Mouse (Mus musculus) liver, embryonic 11.5 days (tissue): ENCODE results near the gene Cd5. TPM values are rescaled to one million over a fixed set of nuclear protein-coding genes. Genes with fewer than 3 reads are reported as not detected.

ENCODE experiments used
- ATAC-seq: fragments of 200-750 bp; cut with Nextera tagmentation; replicated peaks from 2 replicates; pipeline ENCODE4 v1.8.0; 2017; ENCODE audit warnings: moderate number of reproducible peaks, mild to moderate bottlenecking, moderate TSS enrichment, moderate library complexity; ENCODE audit not compliant: low FRiP score
- DNase-seq: peaks from one replicate; pipeline ENCODE4 v3.0.0-alpha.2; 2017; ENCODE audit warnings: low spot score
- H3K27ac ChIP-seq: fragments of 300-500 bp; sonication (generic); 2 replicates; pipeline ENCODE4 v1.5.1; 2014; ENCODE audit warnings: mild to moderate bottlenecking, low read depth, low read length, control low read depth
- H3K27me3 ChIP-seq: fragments of 300-500 bp; sonication (generic); replicated peaks from 2 replicates; pipeline ENCODE4 v1.6.1; 2014; ENCODE audit warnings: low read length, mixed read lengths; ENCODE audit not compliant: control insufficient read depth, insufficient read depth
- H3K36me3 ChIP-seq: fragments of 300-500 bp; sonication (generic); 2 replicates; pipeline ENCODE4 v1.6.1; 2014; ENCODE audit warnings: mild to moderate bottlenecking, low read length, moderate library complexity, mixed read lengths; ENCODE audit not compliant: control insufficient read depth, insufficient read depth
- H3K4me1 ChIP-seq: fragments of 300-500 bp; sonication (generic); replicated peaks from 2 replicates; pipeline ENCODE4 v1.6.1; 2014; ENCODE audit warnings: low read length, mixed read lengths; ENCODE audit not compliant: control insufficient read depth, insufficient read depth
- H3K4me2 ChIP-seq: fragments of 300-500 bp; sonication (generic); 2 replicates; pipeline ENCODE4 v1.6.1; 2014; ENCODE audit warnings: mild to moderate bottlenecking, control low read depth, moderate library complexity
- H3K4me3 ChIP-seq: fragments of 300-500 bp; sonication (generic); 2 replicates; pipeline ENCODE4 v1.5.1; 2014; ENCODE audit warnings: low read depth, low read length, control low read depth
- H3K9ac ChIP-seq: fragments of 300-500 bp; sonication (generic); 2 replicates; pipeline ENCODE4 v1.6.1; 2014; ENCODE audit warnings: low read depth, low read length, control low read depth
- H3K9me3 ChIP-seq: fragments of 300-500 bp; sonication (generic); 2 replicates; pipeline ENCODE4 v1.6.1; 2016; ENCODE audit warnings: low read length, inconsistent platforms, mixed read lengths; ENCODE audit not compliant: control insufficient read depth
- WGBS: fragments of 180-500 bp; shearing (Covaris S2); extraction: QIAGEN DNeasy Blood & Tissue Kit; methylation state at CpG from one replicate; pipeline ENCODE4 v1.1.7; 2014; 5-methylcytosine and 5-hydroxymethylcytosine counted together
- polyA plus RNA-seq: library from polyadenylated mRNA; unstranded; fragments of >200 nt; fragmentation: Nextera tagmentation; extraction: Ambion mirVana; gene quantifications from 2 replicates; pipeline ENCODE4 v1.2.1, GENCODE M21; 2014

Cd5 gene
- polyA plus RNA-seq, 1 experiment from 2014 or later = not detected

DNA sequence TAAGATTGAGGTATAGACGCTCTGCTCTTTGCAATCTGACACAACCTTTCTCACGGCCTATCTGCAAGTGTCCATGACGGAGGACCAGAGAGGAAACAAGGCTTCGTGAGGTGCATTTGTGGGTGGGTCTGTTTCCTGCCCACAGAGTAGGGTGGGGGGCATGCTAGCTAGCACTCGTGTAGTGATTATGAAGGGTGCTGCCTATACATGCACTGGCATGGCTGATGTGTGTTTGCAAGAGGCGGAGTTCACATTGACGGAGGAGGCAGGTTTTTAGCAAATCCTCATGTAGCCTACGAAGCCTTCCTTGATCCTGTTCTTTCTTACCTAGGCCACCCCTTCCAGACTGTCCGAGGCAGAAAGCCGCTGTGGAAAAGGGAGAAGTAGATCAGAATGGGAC is 8.9 kb downstream of the Cd5 start:
- Histone ChIP-seq H3K9me3 (no peaks in the 10 kb centered on the region), H3K27ac (no peak overlapping the region), H3K4me1 (no peaks in the 10 kb centered on the region), H3K9ac (no peak overlapping the region), H3K4me3 (no peak overlapping the region), H3K36me3 (no peaks in the 10 kb centered on the region), H3K4me2 (no peak overlapping the region), H3K27me3 (no peaks in the 10 kb centered on the region)
- 76% methylated on average over 10 of the region's 10 CpGs for WGBS
- ATAC-seq = no peak
- no peak for DNase-seq

DNA sequence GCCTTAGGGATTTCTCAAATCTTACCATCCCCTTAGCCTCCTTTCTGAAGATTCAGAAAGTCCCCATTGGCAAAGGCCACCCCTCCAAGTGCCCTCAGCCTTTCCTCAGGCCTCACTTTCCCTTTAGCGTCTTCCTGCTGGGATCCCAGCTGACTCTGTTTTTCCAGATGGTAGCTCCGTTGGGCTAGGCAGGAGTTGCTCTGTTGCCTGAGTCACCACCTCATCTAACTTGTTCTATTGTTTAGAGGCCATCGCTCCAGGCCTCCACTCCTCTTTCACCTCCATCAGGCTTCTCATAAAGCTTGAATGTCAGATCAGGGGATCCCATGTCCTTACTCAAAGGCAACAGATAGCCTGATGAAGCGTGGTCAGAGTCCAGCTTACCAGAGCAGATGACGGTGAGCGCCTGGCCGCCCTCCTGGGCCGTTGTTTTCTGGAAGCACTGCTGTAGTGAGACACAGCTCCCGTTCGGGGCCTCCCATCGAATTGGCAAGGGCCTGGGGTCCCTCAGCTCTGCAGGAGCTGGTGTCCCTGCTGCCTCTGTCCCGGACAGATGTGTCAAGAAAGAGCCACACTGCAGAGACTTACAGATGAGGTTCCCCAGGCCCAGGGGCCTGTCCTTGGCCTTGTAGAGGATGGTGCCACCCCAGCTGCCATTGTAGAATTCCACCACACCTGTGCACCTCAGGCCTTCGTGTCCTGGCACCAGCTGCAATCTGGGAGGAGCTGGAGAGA is 14.0 kb downstream of the Cd5 start:
- peaks cover 6% of the 10 kb centered on the region; the same call in 1 of the 2 replicates for H3K27me3 ChIP-seq
- DNase-seq (no peak), ATAC-seq (no peak)
- H3K27ac ChIP-seq = no peak overlapping the region
- no peak overlapping the region for H3K4me2 ChIP-seq
- no peak overlapping the region for H3K9ac ChIP-seq
- no peaks in the 10 kb centered on the region for H3K36me3 ChIP-seq
- H3K4me1 ChIP-seq = no peaks in the 10 kb centered on the region
- H3K4me3 ChIP-seq = no peak overlapping the region
- H3K9me3 ChIP-seq = no peaks in the 10 kb centered on the region
- 73% methylated on average over 13 of the region's 13 CpGs for WGBS

DNA sequence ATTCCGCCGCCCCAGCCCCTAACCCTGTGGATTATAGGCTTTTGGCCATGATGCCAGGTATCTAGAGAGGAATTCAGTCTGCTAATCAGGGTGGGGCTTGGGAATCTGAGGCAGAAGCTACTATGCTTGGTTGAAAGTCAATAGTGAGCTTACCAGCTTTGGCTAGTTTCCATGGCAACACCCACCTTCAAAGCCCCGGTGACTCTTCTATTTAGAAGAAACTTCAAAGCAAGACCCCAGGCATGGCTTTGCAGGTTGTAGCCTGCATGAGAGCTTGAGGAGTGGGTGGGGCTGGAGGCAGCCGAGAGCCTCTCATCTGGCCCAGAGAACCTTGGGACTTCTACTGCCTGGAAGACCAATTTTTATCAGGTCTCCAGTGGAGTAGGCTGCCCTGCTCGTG is 15.2 kb downstream of the Cd5 start:
- DNase-seq (no peak), ATAC-seq (no peak)
- peaks cover 6% of the 10 kb centered on the region; the same call in 1 of the 2 replicates for H3K27me3 ChIP-seq
- H3K27ac ChIP-seq = no peak overlapping the region
- no peak overlapping the region for H3K4me2 ChIP-seq
- no peak overlapping the region for H3K4me3 ChIP-seq
- H3K9ac ChIP-seq = no peak overlapping the region
- no peaks in the 10 kb centered on the region for H3K36me3 ChIP-seq
- H3K9me3 ChIP-seq = no peaks in the 10 kb centered on the region
- 39% methylated on average over 5 of the region's 5 CpGs for WGBS
- no peaks in the 10 kb centered on the region for H3K4me1 ChIP-seq

DNA sequence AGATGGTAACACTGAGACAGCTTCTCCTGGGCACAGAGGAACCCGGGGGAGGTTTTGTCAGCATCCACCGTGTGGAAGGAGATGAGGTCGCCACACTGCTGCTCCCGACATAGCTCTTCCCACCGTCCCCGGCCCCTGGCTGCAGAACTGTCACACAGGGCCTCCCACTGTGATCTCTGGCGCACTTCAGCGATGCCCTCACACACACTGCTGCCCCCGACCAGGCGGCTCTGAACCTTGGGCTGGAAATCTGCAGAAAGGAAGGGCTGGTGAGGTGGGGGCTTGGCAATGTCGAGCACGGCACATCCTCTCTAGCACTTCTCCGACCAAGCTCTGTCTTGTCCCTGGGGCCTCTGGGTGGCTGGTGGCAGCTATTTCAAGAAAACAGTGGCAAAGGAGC is 15.7 kb downstream of the Cd5 start:
- DNase-seq (no peak), ATAC-seq (no peak)
- H3K9me3 ChIP-seq = no peaks in the 10 kb centered on the region
- no peak overlapping the region for H3K9ac ChIP-seq
- no peaks in the 10 kb centered on the region for H3K36me3 ChIP-seq
- H3K4me3 ChIP-seq = no peak overlapping the region
- H3K27me3 ChIP-seq = peaks cover 6% of the 10 kb centered on the region; the same call in 1 of the 2 replicates
- 21% methylated on average over 13 of the region's 13 CpGs for WGBS
- no peak overlapping the region for H3K27ac ChIP-seq
- H3K4me2 ChIP-seq = no peak overlapping the region
- H3K4me1 ChIP-seq = no peaks in the 10 kb centered on the region

DNA sequence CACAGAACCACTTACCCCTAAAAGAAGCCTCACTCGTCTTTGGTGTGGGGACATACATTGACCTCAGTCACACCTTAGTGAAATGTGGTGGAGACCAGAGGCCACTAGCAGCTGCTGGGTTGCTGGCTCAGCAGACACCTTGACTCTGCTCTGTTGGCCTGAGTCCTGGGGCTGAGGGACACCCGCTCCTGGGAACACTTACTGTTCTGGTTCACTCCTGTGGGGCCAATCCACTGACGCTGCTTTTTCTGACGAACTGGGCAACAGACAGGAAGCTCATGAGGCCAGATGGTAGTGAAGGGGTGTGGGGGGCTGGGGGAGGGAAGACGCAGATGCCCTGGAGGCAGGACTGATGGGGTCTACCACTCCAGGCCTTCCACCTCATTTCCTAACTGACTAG is 17.7 kb downstream of the Cd5 start:
- H3K36me3 ChIP-seq = no peaks in the 10 kb centered on the region
- 30% methylated on average over 5 of the region's 5 CpGs for WGBS
- no peak overlapping the region for H3K27ac ChIP-seq
- H3K4me3 ChIP-seq = no peak overlapping the region
- no peak overlapping the region for H3K9ac ChIP-seq
- H3K4me1 ChIP-seq = no peaks in the 10 kb centered on the region
- H3K27me3 ChIP-seq = peaks cover 6% of the 10 kb centered on the region; the same call in 1 of the 2 replicates
- DNase-seq = no peak
- ATAC-seq = no peak
- H3K4me2 ChIP-seq = no peak overlapping the region
- H3K9me3 ChIP-seq = no peaks in the 10 kb centered on the region

DNA sequence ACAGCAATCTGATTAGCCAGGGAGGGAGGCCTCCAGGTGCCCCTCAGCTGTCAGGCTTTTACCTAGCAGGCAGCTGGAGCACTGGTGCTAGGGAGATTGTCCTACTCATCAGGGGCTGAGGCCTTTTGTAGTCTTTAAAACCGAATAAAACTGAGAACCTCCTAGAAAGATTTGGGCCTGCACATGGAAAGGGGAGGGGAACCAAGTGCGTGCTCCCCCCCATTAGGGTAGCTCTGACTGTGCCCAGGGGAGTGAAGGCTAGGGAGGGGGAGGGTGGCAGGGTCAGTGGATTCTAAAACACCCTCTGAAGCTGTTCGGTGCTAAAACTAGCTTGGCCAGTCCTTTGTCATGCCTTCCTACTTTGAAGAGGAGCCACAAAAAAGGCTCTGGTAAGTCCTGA is 18.3 kb downstream of the Cd5 start:
- H3K36me3 ChIP-seq = no peaks in the 10 kb centered on the region
- no peak overlapping the region for H3K4me2 ChIP-seq
- no peak overlapping the region for H3K9ac ChIP-seq
- DNase-seq = no peak
- H3K9me3 ChIP-seq = no peaks in the 10 kb centered on the region
- no peaks in the 10 kb centered on the region for H3K4me1 ChIP-seq
- H3K4me3 ChIP-seq = no peak overlapping the region
- no peak for ATAC-seq
- WGBS = 35% methylated on average over 3 of the region's 3 CpGs
- H3K27ac ChIP-seq = no peak overlapping the region
- H3K27me3 ChIP-seq = peaks cover 6% of the 10 kb centered on the region; the same call in 1 of the 2 replicates

DNA sequence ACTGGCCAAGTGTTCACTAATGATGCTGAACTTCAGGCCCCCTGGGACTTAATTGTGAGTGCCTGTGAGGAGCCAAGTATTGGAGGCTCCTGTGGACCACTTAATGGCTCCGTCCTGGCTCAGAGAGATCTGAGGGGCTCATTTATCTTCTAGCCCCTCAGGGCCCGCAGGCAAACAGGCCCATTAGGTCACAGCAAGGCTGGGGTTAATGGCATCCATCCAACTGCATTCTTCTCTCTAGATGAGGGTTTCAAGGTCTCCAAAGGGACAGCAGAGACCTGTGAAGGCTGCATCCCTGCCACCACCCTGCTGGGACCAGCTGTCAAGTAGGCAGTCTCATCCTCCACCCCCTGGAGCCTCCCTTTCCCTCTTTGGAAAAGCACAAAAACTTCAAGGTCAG is 19.1 kb downstream of the Cd5 start:
- Histone ChIP-seq H3K4me1 (no peaks in the 10 kb centered on the region), H3K4me3 (no peak overlapping the region), H3K27ac (no peak overlapping the region), H3K9ac (no peak overlapping the region), H3K4me2 (no peak overlapping the region), H3K9me3 (no peaks in the 10 kb centered on the region), H3K36me3 (no peaks in the 10 kb centered on the region), H3K27me3 (peaks cover 6% of the 10 kb centered on the region; the same call in 1 of the 2 replicates)
- ATAC-seq (no peak), DNase-seq (no peak)
- WGBS = 50% methylated on average over 2 of the region's 2 CpGs

DNA sequence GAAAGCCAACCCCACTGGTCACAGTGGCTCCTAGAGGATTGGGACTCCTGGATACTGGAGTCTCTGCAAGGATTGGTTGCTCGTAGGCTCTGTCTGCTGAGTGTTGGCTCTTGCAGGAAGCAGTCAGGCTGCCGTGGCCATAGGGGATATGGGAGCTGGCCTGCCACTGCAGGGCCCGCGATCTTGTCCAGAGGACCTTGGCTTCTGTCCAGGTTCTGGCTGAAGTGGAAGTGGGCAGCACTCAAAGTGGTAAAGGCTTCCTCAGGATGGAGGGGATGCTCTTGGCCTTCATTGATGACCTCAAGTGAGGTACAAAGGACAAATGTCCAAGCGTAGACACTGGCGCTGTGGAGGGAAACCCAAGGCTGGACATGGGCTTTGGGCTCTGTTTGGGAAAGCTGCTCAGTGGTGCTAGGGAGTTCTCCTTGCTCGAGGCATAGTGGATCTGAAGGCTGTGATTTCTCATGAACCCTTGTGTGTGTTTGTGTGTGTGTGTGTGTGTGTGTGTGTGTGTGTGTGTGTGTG is 20.5 kb downstream of the Cd5 start:
- no peak for ATAC-seq
- 0 out of 2 replicates have a peak, but pooled peaks cover 6% of the 10 kb centered on the region for H3K27me3 ChIP-seq
- no peaks in the 10 kb centered on the region for H3K4me1 ChIP-seq
- no peaks in the 10 kb centered on the region for H3K9me3 ChIP-seq
- DNase-seq = no peak
- 71% methylated on average over 7 of the region's 7 CpGs for WGBS
- H3K36me3 ChIP-seq = peaks cover 2% of the 10 kb centered on the region; the same call in 1 of the 2 replicates
- no peak overlapping the region for H3K9ac ChIP-seq
- no peak overlapping the region for H3K4me2 ChIP-seq
- H3K4me3 ChIP-seq = no peak overlapping the region
- H3K27ac ChIP-seq = no peak overlapping the region

DNA sequence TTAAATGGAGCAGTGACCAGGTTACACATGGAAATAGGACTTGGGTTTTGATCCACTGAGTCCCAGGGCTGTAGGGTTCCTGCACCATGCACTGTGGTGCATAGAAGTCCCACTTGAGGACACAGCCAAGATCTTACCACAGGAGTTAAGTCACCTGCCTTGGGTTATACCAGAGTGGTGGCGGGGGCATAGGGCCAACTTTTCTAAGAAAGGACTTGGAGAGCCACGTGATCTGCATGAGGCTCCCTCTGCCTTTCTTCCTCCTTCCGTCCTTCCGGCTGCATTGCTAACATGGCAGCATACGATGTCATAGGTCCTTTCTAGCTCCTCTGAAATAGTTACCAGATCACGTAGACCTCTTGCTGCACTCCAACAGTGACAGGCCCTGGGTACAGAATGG is 23.3 kb downstream of the Cd5 start:
- 91% methylated on average over 6 of the region's 6 CpGs for WGBS
- Histone ChIP-seq H3K36me3 (peaks cover 14% of the 10 kb centered on the region; the same call in 1 of the 2 replicates), H3K9me3 (no peaks in the 10 kb centered on the region), H3K4me3 (no peak overlapping the region), H3K9ac (no peak overlapping the region), H3K27me3 (no peaks in the 10 kb centered on the region), H3K27ac (no peak overlapping the region), H3K4me1 (no peaks in the 10 kb centered on the region), H3K4me2 (no peak overlapping the region)
- DNase-seq (no peak), ATAC-seq (no peak)
